Mouse (Mus musculus) lung, postnatal 25 days (tissue): Measurements from ENCODE around the gene Stt3a.

Experiments used
- DNase-seq: peaks from one replicate; pipeline ENCODE4 v3.0.0; 2022; ENCODE audit warnings: low spot score

Stt3a gene

DNA sequence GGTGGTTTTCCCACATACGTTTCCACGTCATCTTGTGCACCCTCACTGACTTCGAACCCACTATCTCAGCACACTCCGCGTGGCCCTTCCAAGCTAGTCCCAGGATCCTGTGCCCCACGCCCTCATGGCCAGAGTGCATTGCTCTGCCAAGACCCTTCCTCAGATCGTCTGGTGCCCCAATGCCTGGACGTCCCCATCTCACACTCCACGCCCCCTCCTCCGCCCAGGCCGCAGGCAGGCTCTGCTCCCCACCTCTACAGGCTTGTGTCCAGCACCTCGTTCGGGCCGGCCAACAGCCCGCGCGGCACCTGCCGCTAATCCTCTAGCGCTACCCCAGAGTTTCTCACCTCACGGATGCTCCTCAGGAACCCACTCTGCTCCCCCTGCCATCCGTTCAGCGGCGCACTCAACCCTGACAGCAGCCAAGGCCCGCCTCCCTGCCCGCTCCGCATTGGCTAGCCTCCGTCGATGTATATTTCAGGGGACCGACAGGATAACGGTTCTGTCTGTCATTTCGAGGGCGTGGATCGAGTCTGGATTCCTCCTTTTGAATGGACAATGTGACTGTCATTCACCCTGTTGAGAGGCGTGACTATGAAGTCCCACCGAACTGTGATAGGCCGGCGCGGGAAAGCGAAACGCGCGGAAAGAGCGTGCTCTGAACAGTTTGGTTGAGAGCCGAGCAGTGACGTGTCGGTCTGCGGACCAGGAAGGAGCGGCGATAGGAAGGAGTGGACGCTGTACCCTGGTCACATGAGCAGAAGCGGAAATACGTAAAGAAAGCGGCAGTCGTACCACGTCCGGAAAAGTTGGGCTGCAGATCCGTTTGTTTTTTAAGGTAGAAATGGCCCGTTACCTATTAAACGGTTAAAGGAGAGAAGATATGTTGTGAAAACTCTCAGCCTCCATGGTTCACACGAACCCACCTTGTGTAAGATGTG, at the start of gene Stt3a:
Gene Stt3a (minus strand): TSS at position 477 of the 941 bp plus-strand sequence.
- peak; percentile 99 for DNase-seq

DNA sequence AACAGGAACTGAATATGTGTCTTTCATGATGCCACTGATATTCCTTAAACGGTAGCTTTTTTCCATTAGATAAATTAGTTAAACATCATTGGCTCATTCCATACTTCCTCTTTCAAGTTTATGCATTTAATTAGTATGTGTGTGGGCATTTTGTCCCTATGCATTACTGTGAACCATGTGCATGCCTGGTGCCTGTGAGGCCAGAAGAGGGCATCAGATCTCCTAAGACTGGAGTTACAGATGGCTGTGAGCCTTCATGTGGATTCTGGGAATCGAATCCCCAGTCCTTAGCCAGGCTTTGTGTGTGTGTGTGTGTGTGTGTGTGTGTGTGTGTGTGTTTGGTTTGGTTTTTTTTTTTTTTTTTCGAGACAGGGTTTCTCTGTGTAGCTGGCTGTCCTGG, 47.0 kb upstream of the Stt3a start:
- DNase-seq = no peak

DNA sequence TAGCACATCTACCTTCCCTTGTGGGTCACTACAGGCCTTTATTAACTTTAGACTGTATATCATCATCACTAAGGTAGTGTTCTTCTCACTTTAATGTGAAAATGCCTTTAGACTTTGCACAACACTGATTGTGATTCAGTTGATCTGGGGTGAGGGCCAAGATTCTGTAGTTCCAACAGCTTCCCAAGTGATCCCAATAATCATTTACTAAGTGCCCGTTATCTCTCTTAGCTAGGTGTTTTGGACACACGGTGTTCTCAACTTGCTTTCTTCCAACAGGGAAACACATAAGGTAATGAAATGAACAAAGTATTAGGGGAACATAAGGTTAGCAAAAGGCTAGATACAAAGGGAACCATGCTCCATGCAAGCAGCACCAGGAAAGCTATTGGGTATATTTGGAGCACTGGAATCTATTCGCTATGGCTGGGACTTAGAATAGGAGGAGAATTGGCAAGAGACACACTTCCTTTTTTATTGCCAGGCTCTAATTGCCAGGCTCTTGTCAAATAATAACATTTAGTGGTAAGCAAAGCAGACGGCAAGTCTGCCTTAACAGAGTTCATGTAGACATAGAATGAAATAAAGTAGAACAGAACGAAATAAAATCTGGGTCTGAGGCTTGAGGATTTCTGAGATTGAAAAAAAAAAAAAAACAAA, 40.8 kb upstream of the Stt3a start:
- DNase-seq = no peak

DNA sequence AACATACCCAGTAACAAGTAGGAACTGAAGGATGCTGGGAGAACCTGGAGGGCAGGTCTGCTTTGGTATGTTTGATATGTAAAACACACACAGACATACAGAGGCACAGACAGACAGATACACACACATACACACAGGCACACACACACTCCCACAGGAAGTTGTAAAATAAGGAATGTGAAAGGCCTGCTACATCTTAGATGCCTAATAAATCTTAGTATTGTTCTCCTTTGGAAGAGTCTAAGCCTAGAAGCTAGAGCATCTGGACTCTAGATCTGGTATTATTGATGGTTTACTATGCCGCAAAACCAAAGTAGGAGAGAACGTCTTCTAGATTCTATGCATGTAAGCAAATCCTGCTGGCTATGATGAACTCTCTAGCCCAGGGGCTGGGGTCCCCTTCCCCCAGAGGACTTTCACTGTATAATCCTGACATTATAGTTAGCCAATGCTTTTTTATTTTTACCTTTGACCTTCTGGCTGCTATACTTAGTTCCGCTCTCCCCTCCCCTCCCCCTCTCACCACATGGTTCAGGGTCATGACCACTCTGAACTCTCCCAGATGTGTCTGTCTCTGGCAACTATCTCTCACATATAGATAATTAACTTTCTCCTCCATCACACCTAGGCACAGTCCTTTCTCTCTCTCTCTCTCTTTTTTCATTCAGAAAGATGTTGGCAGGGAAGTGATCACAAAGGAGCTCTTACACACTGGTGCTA, 37.9 kb upstream of the Stt3a start:
- DNase-seq = no peak

DNA sequence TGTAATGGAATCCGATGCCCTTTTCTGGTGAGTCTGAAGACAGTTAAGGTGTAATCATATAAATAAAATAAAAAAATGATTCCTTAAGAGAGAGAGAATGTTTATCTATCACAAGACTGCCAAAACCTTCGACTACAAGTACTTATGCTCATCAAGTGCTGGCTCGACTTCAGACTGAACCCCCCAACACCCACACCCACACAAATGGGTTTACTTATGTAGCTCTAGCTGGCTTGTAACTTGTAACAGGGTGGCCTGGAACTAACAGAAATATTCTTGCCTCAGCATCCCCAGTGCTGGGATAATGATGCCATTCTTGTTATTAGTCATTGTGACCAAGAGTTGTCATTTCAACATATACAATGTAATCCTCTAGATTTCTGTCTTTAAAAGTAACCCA, 36.4 kb upstream of the Stt3a start:
- no peak for DNase-seq

DNA sequence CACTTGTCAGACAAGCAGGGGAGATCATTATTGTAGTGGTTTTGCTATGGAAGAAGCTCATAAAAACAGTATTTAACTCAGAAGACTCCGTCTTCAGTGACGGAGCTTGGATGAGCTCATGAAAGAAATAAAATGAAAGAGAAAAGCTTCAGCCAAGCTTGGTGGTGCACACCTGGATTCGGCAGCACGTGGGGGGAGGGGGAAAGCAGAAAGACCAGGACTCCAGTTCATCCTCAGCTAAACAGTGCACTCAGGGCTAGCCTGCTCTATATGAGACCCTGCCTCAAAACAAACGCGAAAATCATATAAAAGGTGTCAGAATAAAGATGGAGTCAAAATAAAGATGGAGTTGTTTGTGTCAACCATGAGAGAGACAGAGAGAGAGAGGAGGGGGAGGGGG, 35.9 kb upstream of the Stt3a start:
- no peak for DNase-seq

DNA sequence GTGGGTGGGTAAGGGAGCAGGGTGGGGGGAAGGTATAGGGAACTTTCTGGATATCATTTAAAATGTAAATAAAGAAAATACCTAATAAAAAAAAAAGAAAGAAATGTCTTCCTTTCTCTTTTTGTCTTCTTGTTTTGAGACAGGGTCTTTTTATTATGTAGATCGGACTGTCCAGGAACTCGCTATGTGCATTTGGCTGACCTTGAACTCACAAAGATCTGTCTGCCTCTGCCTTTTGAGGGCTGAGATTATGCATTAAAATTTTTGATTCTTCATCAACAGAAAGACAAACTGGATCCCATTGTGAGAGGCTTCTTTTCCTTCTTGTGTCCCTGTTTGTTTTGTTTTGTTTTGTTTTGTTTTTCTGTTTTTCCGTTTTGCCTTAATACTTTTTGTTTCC, 35.5 kb upstream of the Stt3a start:
- DNase-seq = no peak

DNA sequence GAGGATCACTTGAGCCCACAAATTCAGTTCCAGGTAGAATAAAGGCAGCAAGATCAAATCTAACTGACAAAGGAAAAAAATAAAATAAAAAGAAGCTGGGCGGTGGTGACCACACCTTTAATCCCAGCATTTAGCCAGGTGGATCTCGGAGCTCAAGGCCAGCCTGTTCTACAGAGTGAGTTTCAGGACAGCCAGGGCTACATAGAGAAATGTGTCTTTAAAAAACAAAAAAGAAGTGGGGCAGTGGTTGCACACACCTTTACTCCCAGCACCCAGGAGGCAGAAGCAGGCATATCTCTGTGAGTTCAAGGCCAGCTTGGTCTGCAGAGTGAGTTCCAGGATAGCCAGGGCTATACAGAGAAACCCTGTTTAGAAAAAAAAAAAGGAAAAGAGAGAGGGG, 34.5 kb upstream of the Stt3a start:
- no peak for DNase-seq

DNA sequence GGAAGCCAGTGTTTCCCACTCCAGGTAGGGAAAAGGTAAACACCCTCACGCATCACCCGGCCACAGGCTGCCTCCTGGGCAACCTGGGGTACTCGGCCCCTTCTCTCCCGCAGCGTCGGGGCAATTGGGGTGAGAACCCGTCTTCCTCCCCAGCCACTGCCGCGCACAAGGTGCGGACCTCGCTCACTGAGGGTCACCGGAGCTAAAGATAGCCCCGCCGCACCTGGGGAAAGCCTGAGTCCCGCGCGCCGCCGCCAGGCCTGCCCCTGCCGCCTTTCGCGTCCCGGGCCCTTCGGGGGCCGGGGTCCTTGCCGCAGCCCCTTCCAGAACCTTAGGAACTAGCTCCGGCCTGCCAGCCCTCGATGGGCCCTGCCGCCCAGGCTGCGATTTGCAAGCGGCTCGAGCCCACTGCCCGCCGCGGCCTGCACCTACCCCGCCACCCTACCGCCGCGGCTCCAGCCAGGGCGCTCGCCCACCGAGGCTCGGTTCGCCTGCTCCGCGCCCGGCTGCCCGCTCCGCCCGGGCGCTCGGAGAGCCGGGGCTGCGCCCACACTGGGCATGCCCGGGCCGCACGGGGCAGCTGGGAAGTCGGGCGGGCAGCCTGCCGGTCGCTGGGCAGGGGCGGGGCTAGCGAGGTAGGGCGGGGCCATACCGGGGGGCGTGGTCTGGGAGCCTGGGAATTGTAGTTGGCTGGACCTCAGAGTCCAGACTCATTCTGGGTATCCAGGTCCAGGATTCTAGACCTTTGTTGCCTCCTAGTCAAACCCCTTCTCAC, 29.5 kb upstream of the Stt3a start, which contains the start of gene Ei24:
Gene Ei24 (minus strand): TSS at position 613 of the 775 bp plus-strand sequence.
- DNase-seq = peak; percentile 93

DNA sequence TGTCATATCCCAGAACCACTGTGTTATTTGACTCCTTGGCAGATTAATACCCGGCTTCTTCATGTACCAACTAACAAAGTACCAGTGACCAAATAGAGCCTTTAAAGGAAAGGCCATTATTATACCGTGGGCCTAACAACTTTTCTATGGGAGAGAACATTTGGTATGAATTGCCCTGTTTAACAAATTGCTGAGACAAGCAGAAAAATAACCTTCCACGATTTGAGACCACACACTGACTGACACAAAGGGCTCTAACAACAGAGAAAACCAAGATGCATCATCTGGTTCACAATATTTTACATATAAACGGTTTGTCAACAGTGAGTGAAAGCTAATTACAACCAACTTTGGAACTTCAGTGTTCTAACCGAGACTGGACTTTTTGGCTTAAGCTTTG, 28.7 kb upstream of the Stt3a start:
- no peak for DNase-seq

DNA sequence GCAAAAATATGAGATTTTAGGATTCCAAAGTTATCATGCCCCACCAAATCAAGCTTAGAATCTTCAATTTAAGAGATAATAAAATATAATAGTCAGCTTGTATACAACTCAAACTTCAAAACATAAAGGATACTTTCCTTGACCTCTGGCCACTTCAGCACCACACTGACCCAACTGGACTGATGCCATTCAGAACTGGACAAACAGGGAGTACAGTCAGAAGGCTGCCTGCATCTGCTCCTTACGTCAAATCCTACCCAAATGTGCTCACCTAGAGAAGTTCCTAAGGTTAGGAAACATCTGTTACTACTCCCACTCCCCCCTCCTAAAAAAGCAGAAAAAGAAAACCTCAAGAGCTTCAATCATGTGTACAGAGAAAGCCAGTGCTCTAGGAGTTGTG, 28.1 kb upstream of the Stt3a start:
- DNase-seq = peak; percentile 2

DNA sequence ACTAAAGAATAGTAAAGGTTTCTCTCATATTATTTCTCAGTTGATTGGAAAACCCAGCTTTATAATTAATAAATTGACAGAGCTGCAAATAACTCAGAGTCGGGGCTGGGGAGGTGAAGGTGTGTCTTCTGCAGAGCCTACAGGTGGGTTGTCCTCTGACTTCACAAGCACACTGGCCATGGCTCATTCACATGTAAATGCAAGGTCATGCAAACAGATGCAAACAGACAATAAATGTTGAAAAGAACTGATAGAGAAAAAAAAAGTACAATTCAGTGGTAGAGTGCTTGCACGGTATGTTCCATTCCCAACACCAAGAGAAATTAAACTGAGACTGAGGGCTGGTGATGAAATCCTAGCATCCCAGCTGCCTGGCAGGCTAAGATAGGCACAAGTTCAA, 27.0 kb upstream of the Stt3a start:
- DNase-seq = no peak

DNA sequence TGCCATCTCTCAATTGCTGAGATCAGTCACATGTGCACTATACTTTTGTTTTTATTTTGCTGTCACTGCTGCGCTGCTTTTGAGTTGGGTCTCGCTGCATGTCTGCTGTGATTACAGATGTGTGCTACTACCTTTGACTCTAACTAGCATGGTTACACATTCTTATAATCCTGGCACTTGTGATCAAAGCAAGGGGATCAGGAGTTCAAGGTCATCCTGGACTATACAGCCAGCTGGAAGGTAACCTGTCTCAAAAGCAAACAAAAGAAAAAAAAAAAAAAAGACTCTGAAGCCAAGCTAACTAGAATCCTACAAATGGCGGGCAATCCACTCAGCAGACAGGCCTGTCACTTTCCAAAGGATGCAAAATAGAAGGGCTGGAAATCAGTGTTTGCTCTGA, 24.7 kb upstream of the Stt3a start:
- DNase-seq = no peak

DNA sequence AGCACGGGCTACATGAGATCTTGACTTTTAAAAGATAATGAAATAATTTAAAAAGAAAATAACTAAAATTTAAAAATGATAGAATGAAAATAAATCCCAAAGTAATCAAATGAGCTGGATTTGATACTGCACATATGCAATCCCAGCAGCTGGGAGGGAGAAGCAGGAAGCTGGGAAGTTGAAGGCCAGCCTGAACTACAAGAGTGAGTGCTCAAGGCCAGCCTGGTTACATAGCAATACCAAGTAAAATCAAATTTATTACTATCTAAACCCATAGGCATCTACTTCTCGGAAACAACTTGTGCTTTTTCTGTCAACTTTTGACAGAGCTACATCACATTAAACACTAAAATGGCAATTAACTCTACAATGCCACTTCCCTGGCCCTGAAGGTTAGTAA, 16.4 kb upstream of the Stt3a start:
- no peak for DNase-seq

DNA sequence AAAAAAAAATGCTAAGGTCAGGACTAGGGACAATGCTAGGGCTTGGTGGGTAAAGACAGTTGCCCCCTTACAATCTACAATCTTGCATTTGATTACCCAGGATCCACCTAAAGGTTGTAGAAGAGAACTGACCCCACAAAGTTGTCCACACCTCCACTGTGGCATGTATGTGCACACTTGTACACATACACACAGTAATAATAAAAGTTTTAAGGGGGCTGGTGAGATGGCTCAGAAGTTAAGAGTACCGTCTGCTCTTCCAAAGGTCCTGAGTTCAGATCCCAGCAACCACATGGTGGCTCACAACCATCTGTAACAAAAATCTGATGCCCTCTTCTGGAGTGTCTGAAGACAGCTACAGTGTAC, 1.6 kb upstream of the Stt3a start:
- DNase-seq = no peak

DNA sequence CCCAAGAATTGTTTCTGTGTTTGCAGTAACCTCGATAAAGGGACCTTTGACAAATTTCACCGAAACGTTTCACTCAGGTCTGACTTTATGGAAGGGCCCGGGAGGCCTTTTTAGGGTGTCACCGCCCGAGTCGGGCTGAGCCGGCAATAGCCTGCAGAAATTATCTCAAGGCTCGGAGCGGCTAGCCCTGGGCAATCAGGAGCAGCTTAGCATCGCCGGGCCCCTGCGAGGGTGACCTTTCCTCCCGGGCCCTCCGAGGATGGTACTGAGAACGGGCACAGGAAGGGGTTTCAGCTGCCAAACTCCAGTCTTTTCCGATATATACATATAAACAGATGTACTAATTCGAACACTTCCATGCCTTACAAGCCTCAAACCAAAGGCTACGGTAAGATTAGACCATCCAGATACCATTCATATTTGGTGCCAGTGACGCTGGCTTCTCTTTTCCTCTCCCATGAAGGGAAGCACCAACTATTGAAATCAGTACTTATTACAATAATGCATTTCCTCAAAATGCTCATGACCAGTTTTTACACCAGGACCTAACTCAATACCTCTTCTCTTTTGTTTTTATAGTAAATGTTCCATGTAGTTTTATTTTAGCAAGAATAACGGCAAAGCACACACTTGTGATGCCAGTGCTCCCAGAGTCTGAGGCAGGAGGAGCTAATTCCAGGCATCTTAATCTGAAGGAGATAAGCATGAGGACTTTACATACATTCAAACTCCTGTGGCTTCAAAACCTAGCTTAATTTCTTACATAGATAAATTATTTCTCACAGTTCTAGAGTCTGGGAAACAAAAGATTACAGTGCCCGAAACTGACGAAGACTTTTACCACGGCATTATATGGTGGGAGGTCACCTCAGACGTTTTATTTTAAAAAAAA, 923 bp upstream of the Stt3a start:
- DNase-seq = no peak

DNA sequence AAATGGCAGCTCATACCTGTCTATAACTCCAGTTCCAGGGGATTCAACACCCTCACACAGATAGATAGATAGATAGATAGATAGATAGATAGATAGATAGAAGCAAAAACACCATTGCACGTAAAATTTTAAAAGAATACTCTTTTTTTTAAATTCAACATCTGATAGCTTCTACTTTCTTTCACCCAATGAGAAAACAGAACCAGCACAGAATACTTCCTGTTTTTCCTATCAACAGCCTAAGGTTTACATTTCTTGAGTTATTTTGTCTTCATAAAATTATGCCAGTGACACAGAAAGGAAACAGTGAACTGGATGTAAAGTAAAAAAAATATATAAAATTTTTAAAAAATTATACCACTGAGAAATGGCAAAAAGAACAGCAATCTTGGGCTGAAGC, 3.1 kb downstream of the Stt3a start:
- DNase-seq = no peak

DNA sequence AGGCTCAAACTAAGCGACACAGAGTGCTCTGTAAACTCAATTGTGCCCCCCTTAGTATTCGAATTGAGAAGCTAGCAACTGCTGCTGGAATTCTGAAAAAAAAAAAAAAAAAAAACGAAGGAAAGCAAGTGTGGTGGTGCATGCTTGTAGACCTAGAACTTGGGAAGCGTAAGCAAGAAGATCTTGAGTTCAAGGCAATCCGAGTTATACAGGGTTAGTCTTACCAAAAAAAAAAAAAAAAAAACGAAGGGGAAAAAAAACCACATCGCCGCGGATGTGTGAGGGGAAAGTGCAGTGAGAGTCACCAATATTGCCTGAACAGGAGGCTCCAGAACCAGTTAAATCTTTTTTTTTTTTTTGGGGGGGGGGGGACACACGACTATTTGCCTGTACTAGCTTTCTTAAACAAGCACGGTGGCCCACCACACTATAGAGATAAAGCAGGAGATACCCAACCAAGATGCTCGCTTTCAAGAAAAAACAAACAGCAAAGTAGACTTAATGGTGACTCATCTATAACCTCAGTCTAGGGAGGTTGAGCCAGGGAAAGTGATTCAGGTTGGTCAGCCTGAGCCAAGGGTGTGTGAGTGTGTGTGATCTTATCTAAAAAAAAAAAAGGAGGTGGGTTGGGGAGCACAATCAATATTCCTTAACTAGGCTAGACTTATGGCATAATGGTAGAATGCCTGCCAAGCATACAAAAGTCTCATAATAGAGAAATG, 40.3 kb downstream of the Stt3a start, which contains the start of gene Chek1:
Gene Chek1 (minus strand): TSS at position 32 of the 722 bp plus-strand sequence.
- DNase-seq = no peak

DNA sequence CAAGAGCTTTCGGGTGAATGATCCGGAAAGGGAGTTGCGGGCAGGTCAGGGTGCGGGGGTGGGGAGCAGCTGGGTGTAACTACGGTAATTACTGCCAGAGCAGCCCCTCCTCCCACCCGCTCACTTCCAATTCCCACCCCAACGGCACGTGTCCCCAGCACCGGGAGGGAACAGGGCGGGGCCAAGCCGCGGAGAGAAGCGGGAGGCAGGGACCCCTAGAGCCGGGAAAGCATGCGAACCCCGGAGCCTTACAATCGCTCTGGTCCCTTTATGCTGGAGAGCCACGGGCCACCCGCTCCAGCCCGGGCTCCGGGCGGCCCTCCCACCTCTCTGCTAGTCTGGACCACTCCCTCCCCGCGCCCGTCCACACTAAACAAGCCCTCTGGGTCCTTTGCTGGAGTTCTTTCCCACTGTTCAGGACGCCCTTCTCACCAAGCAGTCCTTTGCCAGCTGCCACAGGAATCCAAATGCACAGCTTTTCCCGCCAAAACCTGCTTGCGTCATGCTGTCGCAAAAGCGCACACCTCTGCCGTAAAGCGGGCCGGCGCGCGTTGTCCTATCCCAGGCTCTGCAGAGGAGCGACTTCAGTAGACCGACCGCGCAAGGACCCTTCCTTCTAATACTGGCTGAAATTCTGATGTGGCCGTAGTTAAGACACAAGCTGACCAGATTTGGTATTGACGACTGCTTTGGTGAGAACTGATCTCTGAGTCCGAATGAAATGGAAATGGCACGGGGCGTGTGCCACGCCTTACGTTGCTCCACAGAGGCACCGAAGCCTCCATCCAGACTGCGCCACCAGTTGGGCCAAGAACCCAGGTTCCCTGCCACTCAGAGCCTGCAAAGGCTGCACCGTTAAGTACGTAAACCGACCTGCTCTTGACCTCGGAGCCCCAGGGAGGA, 41.1 kb downstream of the Stt3a start:
- peak; percentile 87 for DNase-seq
